Mouse (Mus musculus) layer of hippocampus, adult 2 months (tissue): ENCODE data around the gene Tcf3. TPM values are rescaled to one million over a fixed set of nuclear protein-coding genes. Genes with fewer than 3 reads are reported as not detected.
A peak's percentile ranks its signal among the peaks of the same experiment; 100 is the strongest.

Experiments used
- DNase-seq, 2 experiments: peaks; one replicate each; pipeline ENCODE4 v3.0.0; 2022; ENCODE audit warnings: low spot score in 2 of 2
- H3K27ac ChIP-seq: fragments of 200-600 bp; 2 replicates; pipeline ENCODE4 v1.8.1; 2022
- H3K4me3 ChIP-seq: fragments of 200-600 bp; 2 replicates; pipeline ENCODE4 v1.8.1; 2022; ENCODE audit warnings: mild to moderate bottlenecking
- CTCF ChIP-seq: fragments of 200-600 bp; conservative IDR thresholded peaks from 2 replicates; pipeline ENCODE4 v1.8.1; 2022; ENCODE audit warnings: antibody characterized with exemption, mild to moderate bottlenecking, moderate library complexity
- total RNA-seq, 2 experiments: library from RNA; stranded (reverse); gene quantifications; 2 replicates each; pipeline ENCODE4 v1.2.3; 2021

Tcf3 gene
- total RNA-seq, 2 experiments from 2014 or later, result 27.6 to 31.6 TPM

DNA sequence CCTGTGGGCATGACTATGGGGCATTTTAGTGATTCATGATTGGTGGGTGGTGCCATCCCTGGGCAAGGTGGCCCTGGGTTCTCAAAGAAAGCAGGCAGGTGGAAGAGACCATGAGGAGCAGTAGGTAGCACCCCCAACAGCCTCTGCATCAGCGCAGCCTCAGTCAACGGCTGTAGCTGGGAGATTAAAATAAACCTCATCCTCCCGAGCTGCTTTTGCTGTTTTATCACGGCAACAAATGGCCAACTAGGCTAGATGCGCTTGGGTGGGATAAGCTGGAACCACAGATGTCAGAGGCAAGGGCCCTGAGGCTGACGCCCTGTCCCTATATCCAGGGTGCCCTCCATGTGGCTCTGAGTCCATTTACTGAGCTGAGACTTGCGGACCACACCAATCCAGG, 48.7 kb downstream of the Tcf3 start:
- TF ChIP-seq CTCF, result no peak
- H3K4me3 ChIP-seq, result peak overlapping the region; percentile 79
- H3K27ac ChIP-seq, result peak overlapping the region; percentile 75; the same call in 1 of the 2 replicates

DNA sequence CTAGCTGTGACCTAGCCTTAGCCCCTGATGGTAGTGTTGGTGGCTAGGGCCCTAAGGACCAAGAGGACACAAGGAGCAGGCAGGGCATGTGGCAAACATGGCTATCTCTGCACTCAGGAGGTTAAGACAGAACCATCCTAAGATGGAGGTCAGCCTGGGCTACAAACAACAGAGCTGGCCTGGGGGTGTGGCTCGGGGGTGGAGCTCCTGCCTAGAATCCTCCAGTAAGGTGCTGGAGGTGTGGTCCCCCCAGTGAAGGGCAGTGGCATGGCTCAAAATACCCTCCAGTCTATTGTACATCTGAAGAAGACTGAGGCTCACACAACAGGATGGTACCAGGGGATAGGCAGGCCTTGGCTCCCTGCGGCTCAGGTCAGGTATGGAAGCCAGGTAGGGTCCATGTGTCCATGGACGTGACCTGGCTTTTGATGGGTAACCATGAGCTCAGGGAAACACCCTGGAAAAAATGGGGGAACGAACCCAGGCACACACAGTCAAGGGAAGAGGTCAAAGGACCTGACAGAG, 49.3 kb downstream of the Tcf3 start:
- DNase-seq, result no peak
- no peak for TF ChIP-seq CTCF
- Histone ChIP-seq H3K4me3 (no peak overlapping the region; the same call in 1 of the 2 replicates), H3K27ac (no peak overlapping the region; the same call in 1 of the 2 replicates)

More for the DNA sequence above, 48.7 kb downstream of the Tcf3 start:
- DNase-seq, result no peak

- no peak for DNase-seq
- Histone ChIP-seq H3K27ac (no peak overlapping the region), H3K4me3 (no peak overlapping the region)
- TF ChIP-seq CTCF, result peak; percentile 66
Observed at GRCm38 (mm10) chr10:80383431-80383830, 50.0 kb downstream of the Tcf3 start.

DNA sequence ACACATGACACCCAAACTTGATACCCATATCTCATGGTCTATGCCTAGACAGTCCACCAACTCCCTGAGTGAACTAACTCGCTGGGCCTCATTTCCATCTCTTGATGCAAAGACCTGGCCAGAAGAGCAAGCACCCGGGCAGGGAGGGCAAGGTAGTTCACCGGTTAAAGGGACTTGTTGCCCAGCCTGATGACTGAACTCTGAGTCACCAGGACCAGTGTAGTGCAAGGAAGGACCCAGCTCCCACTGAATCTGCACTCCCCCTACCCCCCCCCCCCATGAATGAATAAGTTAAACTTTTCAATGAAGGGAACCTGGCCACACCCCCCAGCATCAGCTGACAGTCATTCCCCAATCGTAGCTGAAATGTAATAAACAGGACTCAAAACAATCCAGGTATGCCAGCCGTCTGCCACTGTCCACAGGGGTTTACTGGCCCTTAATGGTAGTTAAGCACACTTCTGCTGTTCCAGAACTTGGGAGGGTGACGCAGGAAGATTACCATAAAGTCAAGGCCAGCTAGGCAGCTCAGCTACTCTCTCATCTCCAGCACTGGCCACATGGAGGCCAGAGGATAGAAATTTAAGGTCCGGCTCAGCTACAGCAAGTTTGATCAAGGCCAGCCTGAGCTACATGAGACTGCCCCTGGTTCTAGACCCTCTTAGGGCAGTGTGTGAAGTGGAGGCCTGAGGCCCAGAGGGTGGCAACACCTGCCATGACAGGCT, 50.6 kb downstream of the Tcf3 start:
- H3K4me3 ChIP-seq, result no peak overlapping the region
- DNase-seq, result no peak
- no peak overlapping the region for H3K27ac ChIP-seq
- TF ChIP-seq CTCF, result no peak

DNA sequence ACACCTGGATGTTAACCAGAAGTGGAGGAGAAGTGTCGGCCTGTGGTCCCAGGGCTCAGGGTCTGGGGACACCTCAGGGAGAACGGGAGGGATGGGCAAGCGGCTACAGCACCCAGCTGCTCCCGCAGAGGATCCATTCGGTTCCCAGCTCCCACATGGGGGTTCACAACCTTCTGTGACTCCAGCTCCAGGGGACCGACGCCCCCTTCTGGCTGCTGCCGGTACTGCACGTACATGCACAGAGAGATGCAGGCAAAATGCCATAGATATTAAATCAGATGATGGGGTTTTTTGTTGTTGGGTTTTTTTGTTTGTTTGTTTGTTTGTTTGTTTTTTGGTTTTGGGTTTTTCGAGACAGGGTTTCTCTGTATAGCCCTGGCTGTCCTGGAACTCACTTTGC, 55.7 kb downstream of the Tcf3 start:
- Histone ChIP-seq H3K27ac (no peak overlapping the region), H3K4me3 (no peak overlapping the region)
- DNase-seq, result no peak
- TF ChIP-seq CTCF, result peak; percentile 78

DNA sequence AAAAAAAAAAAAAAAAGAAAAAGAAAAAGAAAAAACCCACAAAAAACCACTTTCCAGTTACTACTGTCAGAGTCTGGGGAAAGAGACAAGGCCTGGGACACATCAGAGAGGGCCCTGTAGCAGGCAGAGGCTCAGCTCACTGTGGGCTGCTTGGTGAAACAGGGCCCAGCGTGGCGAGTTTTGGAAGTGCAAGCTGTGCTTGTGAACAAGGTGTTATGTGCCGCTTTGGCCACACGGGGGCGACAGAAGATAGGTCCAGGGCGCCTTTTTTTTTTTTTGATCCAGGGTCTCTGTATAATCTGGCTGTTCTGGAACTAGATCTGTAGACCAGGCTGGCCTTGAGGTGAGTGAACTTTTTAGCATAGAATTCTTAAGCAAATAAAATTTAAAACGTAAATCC, 57.3 kb downstream of the Tcf3 start:
- Histone ChIP-seq H3K27ac (no peak overlapping the region), H3K4me3 (no peak overlapping the region)
- DNase-seq, result peak; percentile 87 to 94
- peak; percentile 89 for TF ChIP-seq CTCF

GRCm38 (mm10) chr10:80374063-80374462, 59.4 kb downstream of the Tcf3 start:
- H3K4me3 ChIP-seq, result no peak overlapping the region
- DNase-seq, result peak; percentile 78 to 85
- no peak overlapping the region for H3K27ac ChIP-seq
- peak; percentile 84 for TF ChIP-seq CTCF

DNA sequence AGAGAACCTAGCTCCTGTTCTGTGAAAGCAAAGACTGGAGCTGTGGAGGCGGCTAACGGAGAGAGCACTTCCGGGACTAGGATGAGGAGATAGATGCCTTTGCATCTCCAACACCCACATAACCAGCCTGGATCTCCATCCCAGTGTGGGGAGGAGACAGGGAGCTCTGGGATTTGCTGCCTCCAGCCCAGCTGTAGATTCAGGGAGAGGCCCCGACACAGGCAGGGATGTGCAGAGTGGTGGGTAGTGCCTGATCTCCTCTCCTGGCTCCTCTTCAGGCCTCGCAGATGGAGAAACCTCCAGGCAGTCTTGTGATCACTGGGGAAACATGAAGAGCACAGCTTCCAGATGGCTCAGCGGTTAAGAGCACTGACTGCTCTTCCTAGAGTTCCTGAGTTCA, 60.7 kb downstream of the Tcf3 start:
- peak; percentile 41 to 53 for DNase-seq
- no peak for TF ChIP-seq CTCF
- H3K27ac ChIP-seq, result peak overlapping the region; percentile 64
- H3K4me3 ChIP-seq, result no peak overlapping the region

DNA sequence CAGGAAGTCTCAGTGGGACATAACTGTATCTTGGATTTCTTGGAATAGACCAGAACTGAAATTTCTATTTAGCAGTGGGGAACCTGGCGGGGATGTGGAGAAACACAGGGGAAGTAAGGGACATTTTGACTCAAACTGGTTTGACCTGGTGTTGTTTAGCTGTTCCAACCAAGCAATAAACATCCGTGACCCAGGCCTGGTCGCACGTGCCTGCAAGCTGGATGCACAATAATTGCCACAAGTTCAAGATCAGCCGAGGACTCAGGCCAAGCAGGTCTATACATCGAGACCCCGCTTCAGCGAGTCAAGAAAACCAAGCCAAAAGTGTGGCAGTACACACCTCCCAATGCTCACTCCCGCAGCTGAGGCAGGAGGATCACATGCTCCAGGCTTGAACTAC, 61.5 kb downstream of the Tcf3 start:
- H3K4me3 ChIP-seq, result no peak overlapping the region
- TF ChIP-seq CTCF, result no peak
- H3K27ac ChIP-seq, result peak overlapping the region; percentile 64
- no peak for DNase-seq

GRCm38 (mm10) chr10:80371411-80371966, 62.0 kb downstream of the Tcf3 start:
- no peak for TF ChIP-seq CTCF
- H3K4me3 ChIP-seq, result no peak overlapping the region
- DNase-seq, result peak; percentile 51 to 52
- peak overlapping the region; percentile 64 for H3K27ac ChIP-seq

DNA sequence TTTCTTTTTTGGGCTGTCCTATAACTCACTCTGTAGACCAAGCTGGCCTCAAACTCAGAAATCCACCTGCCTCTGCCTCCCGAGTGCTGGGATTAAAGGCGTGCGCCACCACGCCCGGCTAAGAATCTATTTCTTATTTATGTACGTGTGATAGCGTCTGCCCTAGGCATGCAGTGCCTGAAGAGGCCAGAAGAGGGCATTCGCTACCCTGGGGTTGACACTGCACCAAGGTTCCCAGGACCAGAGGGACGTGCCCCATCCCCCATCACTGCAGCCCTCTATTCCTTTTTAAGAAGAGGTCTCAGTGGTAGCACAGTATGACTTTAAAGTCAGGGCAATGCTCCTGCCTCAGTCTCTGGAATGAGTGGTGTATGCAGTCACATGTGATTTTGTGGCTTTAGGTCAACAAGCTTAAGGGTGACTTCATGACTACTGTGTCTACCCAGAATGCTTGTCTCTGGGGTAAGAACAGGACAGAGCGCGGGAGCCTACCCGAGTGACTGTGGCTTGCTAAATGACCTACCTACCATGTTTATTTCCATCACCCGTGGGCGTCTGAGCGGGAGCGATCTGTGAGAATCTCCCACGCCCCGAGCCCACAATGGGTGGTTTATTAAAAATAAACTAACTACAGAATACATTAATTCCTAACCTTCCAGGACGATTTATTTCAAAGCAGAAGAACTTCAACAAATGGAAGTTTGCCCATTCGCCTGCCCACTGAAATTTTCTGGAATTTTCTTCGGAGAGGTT, 63.3 kb downstream of the Tcf3 start:
- no peak overlapping the region for H3K4me3 ChIP-seq

GRCm38 (mm10) chr10:80368392-80368791, 65.1 kb downstream of the Tcf3 start:
- no peak for DNase-seq
- TF ChIP-seq CTCF, result no peak
- H3K27ac ChIP-seq, result no peak overlapping the region
- H3K4me3 ChIP-seq, result no peak overlapping the region

More for the DNA sequence above, 63.3 kb downstream of the Tcf3 start:
- TF ChIP-seq CTCF, result peak; percentile 67
- no peak for DNase-seq
- 0 out of 2 replicates have a peak overlapping the region, but pooled peaks have one; percentile 7 for H3K27ac ChIP-seq

GRCm38 (mm10) chr10:80367954-80368353, 65.5 kb downstream of the Tcf3 start:
- H3K4me3 ChIP-seq, result no peak overlapping the region
- no peak for DNase-seq

More at GRCm38 (mm10) chr10:80367954-80368353, 65.5 kb downstream of the Tcf3 start:
- H3K27ac ChIP-seq, result no peak overlapping the region
- TF ChIP-seq CTCF, result no peak
